Mouse (Mus musculus): ENCODE results near the gene Cdk19.

DNA sequence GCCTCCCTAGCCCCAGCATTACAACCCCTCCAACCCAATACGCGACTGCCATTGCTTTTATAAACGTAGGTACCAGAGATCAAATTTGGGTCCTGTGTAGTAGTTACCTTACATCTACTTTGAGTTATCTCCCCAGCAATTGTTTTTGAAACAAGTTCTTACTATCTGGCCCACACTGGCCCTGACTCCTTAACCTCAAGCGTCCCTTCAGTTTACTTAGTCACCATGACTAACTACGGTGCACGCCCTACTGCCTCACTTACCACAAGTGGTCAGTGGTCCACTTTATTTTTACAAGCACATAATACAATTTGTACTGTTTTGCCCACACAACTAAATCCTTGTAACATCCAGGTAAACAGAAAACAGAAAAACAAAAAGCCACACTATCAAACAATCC is 46.7 kb upstream of the Cdk19 start:
- no peak for TF ChIP-seq POLR2A (IDR thresholded peaks at IDR 0.05; ENCODE audit: control insufficient read depth, extremely low read depth, insufficient read depth, low read length, poor library complexity)
- no peak for TF ChIP-seq CTCF (IDR thresholded peaks at IDR 0.05; ENCODE audit: borderline replicate concordance, control insufficient read depth, extremely low read depth, insufficient read depth, low read length, poor library complexity)

All from thymus, adult 2 months (tissue).